Mouse (Mus musculus): Measurements from ENCODE around the gene Celsr3. TPM values are rescaled to one million over a fixed set of nuclear protein-coding genes. Genes with fewer than 3 reads are reported as not detected.
A peak's percentile ranks its signal among the peaks of the same experiment; 100 is the strongest.

Gene Celsr3
- polyA plus RNA-seq, 1 experiment from 2014 or later = 0.17 TPM

DNA sequence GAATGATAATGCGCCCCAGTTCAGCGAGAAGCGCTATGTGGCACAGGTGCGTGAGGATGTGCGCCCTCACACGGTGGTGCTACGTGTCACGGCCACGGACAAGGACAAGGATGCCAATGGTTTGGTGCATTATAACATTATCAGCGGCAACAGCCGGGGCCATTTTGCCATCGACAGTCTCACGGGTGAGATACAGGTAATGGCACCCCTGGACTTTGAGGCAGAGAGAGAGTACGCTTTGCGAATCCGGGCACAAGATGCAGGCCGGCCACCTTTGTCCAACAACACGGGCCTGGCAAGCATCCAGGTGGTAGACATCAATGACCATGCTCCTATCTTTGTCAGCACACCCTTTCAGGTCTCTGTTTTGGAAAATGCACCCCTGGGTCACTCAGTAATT lies 1.8 kb downstream of the Celsr3 start:
- no peak for ATAC-seq (ENCODE audit: insufficient read depth)
- peaks cover 86% of the 10 kb centered on the region for H3K27me3 ChIP-seq (ENCODE audit: insufficient read depth, low read length)
- peaks cover 6% of the 10 kb centered on the region; the same call in 1 of the 2 replicates for H3K4me1 ChIP-seq (ENCODE audit: insufficient read depth)
- H3K4me2 ChIP-seq = peak overlapping the region; percentile 78; the same call in 1 of the 2 replicates
- H3K9ac ChIP-seq = no peak overlapping the region
- H3K9me3 ChIP-seq (ENCODE audit: low read depth, low read length) = no peaks in the 10 kb centered on the region
- no peak for TF ChIP-seq CTCF (IDR thresholded peaks at IDR 0.05; ENCODE audit: low read depth)
- H3K27ac ChIP-seq (ENCODE audit: low read depth) = no peak overlapping the region
- no peaks in the 10 kb centered on the region for H3K36me3 ChIP-seq (ENCODE audit: insufficient read depth)
- no peak for DNase-seq
- H3K4me3 ChIP-seq (ENCODE audit: low read depth, low read length) = no peak overlapping the region
- WGBS = 62% methylated on average over 18 of the region's 18 CpGs

- Histone ChIP-seq H3K9me3 (ENCODE audit: low read depth, low read length) (no peaks in the 10 kb centered on the region), H3K27me3 (ENCODE audit: insufficient read depth, low read length) (peaks cover 55% of the 10 kb centered on the region), H3K36me3 (ENCODE audit: insufficient read depth) (no peaks in the 10 kb centered on the region), H3K4me1 (ENCODE audit: insufficient read depth) (peaks cover 6% of the 10 kb centered on the region; the same call in 1 of the 2 replicates), H3K27ac (ENCODE audit: low read depth) (no peak overlapping the region), H3K4me2 (peak overlapping the region; percentile 92), H3K4me3 (ENCODE audit: low read depth, low read length) (peak overlapping the region; percentile 45), H3K9ac (no peak overlapping the region)
- TF ChIP-seq CTCF (IDR thresholded peaks at IDR 0.05; ENCODE audit: low read depth) = no peak
- WGBS = 8% methylated on average over 23 of the region's 23 CpGs
- DNase-seq (no peak), ATAC-seq (ENCODE audit: insufficient read depth) (no peak; the same call in 1 of the 2 replicates)
Measured at GRCm38 (mm10) chr9:108831637-108832036, 5.5 kb downstream of the Celsr3 start.

DNA sequence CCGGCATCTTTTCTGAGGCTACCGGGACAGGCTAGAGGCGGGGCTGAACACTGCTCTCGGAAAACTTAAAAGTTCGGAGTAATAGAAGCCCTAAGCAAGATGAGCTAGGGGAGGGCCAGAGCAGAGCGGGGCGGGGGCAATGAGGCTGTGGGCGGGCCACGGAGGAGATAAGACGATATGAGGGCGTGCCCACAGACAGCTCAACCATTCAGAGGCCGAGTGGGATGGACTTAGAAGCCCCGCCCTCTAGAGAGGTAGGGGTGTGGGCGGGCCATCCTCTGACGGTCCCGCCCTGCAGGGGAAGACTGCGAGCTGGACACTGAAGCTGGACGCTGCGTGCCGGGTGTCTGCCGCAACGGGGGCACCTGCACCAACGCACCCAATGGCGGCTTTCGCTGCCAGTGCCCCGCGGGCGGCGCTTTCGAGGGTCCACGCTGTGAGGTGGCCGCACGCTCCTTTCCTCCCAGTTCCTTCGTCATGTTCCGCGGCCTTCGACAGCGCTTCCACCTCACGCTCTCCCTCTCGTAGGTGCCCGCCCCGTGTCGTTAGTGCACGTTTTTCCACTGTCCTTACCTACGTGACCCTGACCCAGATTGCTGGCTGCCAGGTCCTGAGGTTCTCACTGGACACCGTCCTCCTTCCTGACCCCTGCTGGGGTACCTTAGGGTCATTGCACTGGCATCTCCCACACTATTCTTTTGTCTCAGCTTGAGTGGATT lies 6.4 kb downstream of the Celsr3 start:
- Histone ChIP-seq H3K9me3 (ENCODE audit: low read depth, low read length) (no peaks in the 10 kb centered on the region), H3K27ac (ENCODE audit: low read depth) (no peak overlapping the region), H3K4me2 (peak overlapping the region; percentile 92), H3K27me3 (ENCODE audit: insufficient read depth, low read length) (peaks cover 46% of the 10 kb centered on the region), H3K4me1 (ENCODE audit: insufficient read depth) (peaks cover 6% of the 10 kb centered on the region; the same call in 1 of the 2 replicates), H3K9ac (no peak overlapping the region), H3K36me3 (ENCODE audit: insufficient read depth) (no peaks in the 10 kb centered on the region), H3K4me3 (ENCODE audit: low read depth, low read length) (peak overlapping the region; percentile 45)
- ATAC-seq (ENCODE audit: insufficient read depth) = peak; percentile 98
- WGBS = 3% methylated on average over 44 of the region's 46 CpGs
- DNase-seq = peak; percentile 98
- no peak for TF ChIP-seq CTCF (IDR thresholded peaks at IDR 0.05; ENCODE audit: low read depth)

DNA sequence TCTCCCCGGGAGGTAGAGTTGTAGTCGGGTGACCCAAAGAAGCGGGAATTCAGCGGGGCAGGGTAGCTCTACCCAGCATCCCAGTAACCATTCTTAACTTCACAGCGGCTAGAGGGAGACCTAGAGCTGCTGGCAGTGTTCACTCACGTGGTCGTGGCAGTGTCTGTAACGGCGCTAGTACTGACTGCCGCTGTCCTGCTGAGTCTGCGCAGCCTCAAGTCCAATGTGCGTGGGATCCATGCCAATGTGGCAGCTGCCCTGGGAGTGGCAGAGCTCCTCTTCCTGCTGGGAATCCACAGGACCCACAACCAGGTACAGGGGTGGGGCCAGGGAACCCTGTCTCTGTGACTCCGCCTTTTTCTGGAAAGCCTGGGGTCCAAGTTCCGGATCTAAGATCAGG lies 16.9 kb downstream of the Celsr3 start:
- WGBS = 10% methylated on average over 14 of the region's 14 CpGs
- TF ChIP-seq CTCF (IDR thresholded peaks at IDR 0.05; ENCODE audit: low read depth) = peak; percentile 40
- no peaks in the 10 kb centered on the region for H3K36me3 ChIP-seq (ENCODE audit: insufficient read depth)
- no peak overlapping the region for H3K9ac ChIP-seq
- DNase-seq = peak; percentile 55
- H3K4me3 ChIP-seq (ENCODE audit: low read depth, low read length) = no peak overlapping the region
- H3K4me1 ChIP-seq (ENCODE audit: insufficient read depth) = no peaks in the 10 kb centered on the region
- ATAC-seq (ENCODE audit: insufficient read depth) = no peak
- H3K27ac ChIP-seq (ENCODE audit: low read depth) = no peak overlapping the region
- H3K27me3 ChIP-seq (ENCODE audit: insufficient read depth, low read length) = 0 out of 2 replicates have a peak, but pooled peaks cover 16% of the 10 kb centered on the region
- H3K4me2 ChIP-seq = peak overlapping the region; percentile 38; the same call in 1 of the 2 replicates
- no peaks in the 10 kb centered on the region for H3K9me3 ChIP-seq (ENCODE audit: low read depth, low read length)

DNA sequence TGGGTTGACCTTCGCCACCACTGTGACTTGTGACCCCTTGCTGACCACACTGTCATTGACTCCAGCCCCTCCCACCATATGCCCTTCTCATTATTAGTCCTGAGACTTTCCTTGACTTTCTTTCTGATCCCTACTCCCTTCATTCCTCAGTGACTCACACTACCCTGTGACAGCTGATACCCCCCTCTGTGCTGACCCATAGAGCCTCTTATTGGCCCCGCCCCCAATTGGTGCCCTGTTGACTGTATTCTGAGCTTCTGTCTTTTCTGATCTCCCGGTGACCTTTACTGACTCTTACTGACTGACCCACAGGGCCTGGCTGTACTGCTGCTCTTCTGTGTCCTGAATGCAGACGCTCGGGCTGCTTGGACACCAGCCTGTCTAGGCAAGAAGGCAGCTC lies 19.3 kb downstream of the Celsr3 start:
- Histone ChIP-seq H3K9me3 (ENCODE audit: low read depth, low read length) (no peaks in the 10 kb centered on the region), H3K4me1 (ENCODE audit: insufficient read depth) (no peaks in the 10 kb centered on the region), H3K4me3 (ENCODE audit: low read depth, low read length) (no peak overlapping the region), H3K27me3 (ENCODE audit: insufficient read depth, low read length) (0 out of 2 replicates have a peak, but pooled peaks cover 16% of the 10 kb centered on the region), H3K36me3 (ENCODE audit: insufficient read depth) (no peaks in the 10 kb centered on the region), H3K27ac (ENCODE audit: low read depth) (no peak overlapping the region), H3K4me2 (no peak overlapping the region), H3K9ac (no peak overlapping the region)
- DNase-seq (no peak), ATAC-seq (ENCODE audit: insufficient read depth) (no peak)
- WGBS = 72% methylated on average over 5 of the region's 5 CpGs
- TF ChIP-seq CTCF (IDR thresholded peaks at IDR 0.05; ENCODE audit: low read depth) = no peak

- WGBS = 76% methylated on average over 4 of the region's 4 CpGs
- H3K9ac ChIP-seq = no peak overlapping the region
- 0 out of 2 replicates have a peak, but pooled peaks cover 14% of the 10 kb centered on the region for H3K27me3 ChIP-seq (ENCODE audit: insufficient read depth, low read length)
- H3K27ac ChIP-seq (ENCODE audit: low read depth) = no peak overlapping the region
- no peaks in the 10 kb centered on the region for H3K9me3 ChIP-seq (ENCODE audit: low read depth, low read length)
- ATAC-seq (ENCODE audit: insufficient read depth) (no peak), DNase-seq (no peak)
- TF ChIP-seq CTCF (IDR thresholded peaks at IDR 0.05; ENCODE audit: low read depth) = no peak
- no peaks in the 10 kb centered on the region for H3K36me3 ChIP-seq (ENCODE audit: insufficient read depth)
- no peak overlapping the region for H3K4me3 ChIP-seq (ENCODE audit: low read depth, low read length)
- no peaks in the 10 kb centered on the region for H3K4me1 ChIP-seq (ENCODE audit: insufficient read depth)
- no peak overlapping the region for H3K4me2 ChIP-seq
Measured at GRCm38 (mm10) chr9:108847374-108847773, 21.3 kb downstream of the Celsr3 start.

- Histone ChIP-seq H3K4me2 (no peak overlapping the region), H3K9me3 (ENCODE audit: low read depth, low read length) (no peaks in the 10 kb centered on the region), H3K4me1 (ENCODE audit: insufficient read depth) (no peaks in the 10 kb centered on the region; the same call in 1 of the 2 replicates), H3K9ac (no peak overlapping the region), H3K27me3 (ENCODE audit: insufficient read depth, low read length) (0 out of 2 replicates have a peak, but pooled peaks cover 6% of the 10 kb centered on the region), H3K27ac (ENCODE audit: low read depth) (no peak overlapping the region), H3K4me3 (ENCODE audit: low read depth, low read length) (no peak overlapping the region), H3K36me3 (ENCODE audit: insufficient read depth) (no peaks in the 10 kb centered on the region)
- no peak for TF ChIP-seq CTCF (IDR thresholded peaks at IDR 0.05; ENCODE audit: low read depth)
- DNase-seq = no peak
- no peak for ATAC-seq (ENCODE audit: insufficient read depth)
- 58% methylated on average over 17 of the region's 17 CpGs for WGBS
Measured at GRCm38 (mm10) chr9:108848419-108848818, 22.3 kb downstream of the Celsr3 start.
